Mouse (Mus musculus) forebrain, embryonic 11.5 days (tissue): ENCODE measurements around the gene St6galnac3. TPM values are rescaled to one million over a fixed set of nuclear protein-coding genes. Genes with fewer than 3 reads are reported as not detected.

Source experiments
- ATAC-seq: fragments of 200-750 bp; cut with Nextera tagmentation; replicated peaks from 2 replicates; pipeline ENCODE4 v1.8.0; 2017; ENCODE audit warnings: moderate TSS enrichment; ENCODE audit not compliant: low FRiP score
- DNase-seq: peaks from one replicate; pipeline ENCODE4 v3.0.0-alpha.2; 2017; ENCODE audit warnings: low spot score
- H3K27ac ChIP-seq: fragments of 300-500 bp; sonication (generic); 2 replicates; pipeline ENCODE4 v1.5.1; 2014; ENCODE audit warnings: low read depth, low read length
- H3K27me3 ChIP-seq: fragments of 300-500 bp; sonication (generic); 2 replicates; pipeline ENCODE4 v1.6.1; 2014; ENCODE audit warnings: mild to moderate bottlenecking, low read length, mixed read lengths; ENCODE audit not compliant: control insufficient read depth, insufficient read depth
- H3K36me3 ChIP-seq: fragments of 300-500 bp; sonication (generic); 2 replicates; pipeline ENCODE4 v1.6.1; 2014; ENCODE audit warnings: mild to moderate bottlenecking, low read length, moderate library complexity, mixed read lengths; ENCODE audit not compliant: control insufficient read depth, insufficient read depth
- H3K4me1 ChIP-seq: fragments of 300-500 bp; sonication (generic); replicated peaks from 2 replicates; pipeline ENCODE4 v1.6.1; 2014; ENCODE audit warnings: low read length, mixed read lengths; ENCODE audit not compliant: control insufficient read depth, insufficient read depth
- H3K4me2 ChIP-seq: fragments of 300-500 bp; sonication (generic); 2 replicates; pipeline ENCODE4 v1.6.1; 2014; ENCODE audit warnings: low read depth, mild to moderate bottlenecking, low read length, moderate library complexity, mixed read lengths; ENCODE audit not compliant: severe bottlenecking
- H3K4me3 ChIP-seq: fragments of 300-500 bp; sonication (generic); 2 replicates; pipeline ENCODE4 v1.5.1; 2014; ENCODE audit warnings: low read depth, low read length
- H3K9ac ChIP-seq: fragments of 300-500 bp; sonication (generic); 2 replicates; pipeline ENCODE4 v1.6.1; 2014; ENCODE audit warnings: low read length
- H3K9me3 ChIP-seq: fragments of 300-500 bp; sonication (generic); 2 replicates; pipeline ENCODE4 v1.6.1; 2016; ENCODE audit warnings: low read length, mixed read lengths; ENCODE audit not compliant: control insufficient read depth
- WGBS: fragments of 180-500 bp; shearing (Covaris S2); extraction: QIAGEN DNeasy Blood & Tissue Kit; methylation state at CpG from one replicate; pipeline ENCODE4 v1.1.7; 2014; 5-methylcytosine and 5-hydroxymethylcytosine counted together
- polyA plus RNA-seq: library from polyadenylated mRNA; unstranded; fragments of >200 nt; fragmentation: Nextera tagmentation; extraction: Ambion mirVana; gene quantifications from 2 replicates; pipeline ENCODE4 v1.2.1, GENCODE M21; 2014

The St6galnac3 gene
- polyA plus RNA-seq, 1 experiment from 2014 or later, result 38.0 TPM

DNA sequence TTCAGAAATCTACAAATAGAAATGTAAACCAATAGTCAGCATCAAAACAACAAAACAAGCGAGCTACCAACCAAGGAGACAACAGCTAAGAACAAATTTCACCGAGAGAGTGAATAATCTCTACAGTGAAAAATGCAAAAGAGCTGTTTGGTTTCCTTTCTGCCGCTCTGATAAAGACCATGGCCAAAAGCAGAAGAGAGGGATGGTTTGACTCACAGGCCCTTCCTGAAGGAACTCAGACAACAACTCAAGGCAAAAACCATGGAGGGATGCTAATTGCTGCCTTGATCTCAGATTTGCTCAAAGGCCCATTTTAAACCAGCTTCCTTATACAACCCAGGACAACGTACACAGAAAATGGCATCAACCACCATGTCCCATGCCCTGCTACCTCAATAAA lies 437.4 kb downstream of the St6galnac3 start:
- DNase-seq (no peak), ATAC-seq (no peak)
- Histone ChIP-seq H3K27ac (no peak overlapping the region), H3K4me2 (no peak overlapping the region), H3K9me3 (no peaks in the 10 kb centered on the region), H3K36me3 (no peaks in the 10 kb centered on the region), H3K27me3 (no peaks in the 10 kb centered on the region; the same call in 1 of the 2 replicates), H3K4me3 (no peak overlapping the region), H3K9ac (no peak overlapping the region), H3K4me1 (no peaks in the 10 kb centered on the region)
- 91% methylated on average over 4 of the region's 4 CpGs for WGBS

DNA sequence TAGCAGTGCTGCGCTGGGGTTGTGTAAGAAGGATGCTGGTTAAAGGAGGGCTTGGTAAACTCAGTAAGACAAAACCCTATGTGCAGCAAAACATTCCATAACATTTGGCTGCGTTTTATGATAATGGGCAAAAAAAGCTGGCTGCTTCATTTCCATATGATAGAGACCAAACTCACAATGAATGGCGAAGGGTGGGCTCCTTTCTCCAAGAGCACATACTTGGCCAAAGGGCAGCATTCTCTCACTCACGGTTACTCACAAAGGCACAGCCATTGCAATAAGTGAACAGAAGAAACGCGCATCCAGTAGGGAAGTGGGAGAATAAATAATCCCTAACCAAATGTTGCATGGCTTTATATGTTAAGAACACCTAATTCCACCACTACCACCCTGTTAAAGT lies 437.9 kb downstream of the St6galnac3 start:
- Histone ChIP-seq H3K4me3 (no peak overlapping the region), H3K4me2 (no peak overlapping the region), H3K27ac (no peak overlapping the region), H3K9me3 (no peaks in the 10 kb centered on the region), H3K27me3 (no peaks in the 10 kb centered on the region; the same call in 1 of the 2 replicates), H3K9ac (no peak overlapping the region), H3K4me1 (no peaks in the 10 kb centered on the region), H3K36me3 (no peaks in the 10 kb centered on the region)
- 80% methylated on average over 6 of the region's 6 CpGs for WGBS
- DNase-seq (no peak), ATAC-seq (no peak)

DNA sequence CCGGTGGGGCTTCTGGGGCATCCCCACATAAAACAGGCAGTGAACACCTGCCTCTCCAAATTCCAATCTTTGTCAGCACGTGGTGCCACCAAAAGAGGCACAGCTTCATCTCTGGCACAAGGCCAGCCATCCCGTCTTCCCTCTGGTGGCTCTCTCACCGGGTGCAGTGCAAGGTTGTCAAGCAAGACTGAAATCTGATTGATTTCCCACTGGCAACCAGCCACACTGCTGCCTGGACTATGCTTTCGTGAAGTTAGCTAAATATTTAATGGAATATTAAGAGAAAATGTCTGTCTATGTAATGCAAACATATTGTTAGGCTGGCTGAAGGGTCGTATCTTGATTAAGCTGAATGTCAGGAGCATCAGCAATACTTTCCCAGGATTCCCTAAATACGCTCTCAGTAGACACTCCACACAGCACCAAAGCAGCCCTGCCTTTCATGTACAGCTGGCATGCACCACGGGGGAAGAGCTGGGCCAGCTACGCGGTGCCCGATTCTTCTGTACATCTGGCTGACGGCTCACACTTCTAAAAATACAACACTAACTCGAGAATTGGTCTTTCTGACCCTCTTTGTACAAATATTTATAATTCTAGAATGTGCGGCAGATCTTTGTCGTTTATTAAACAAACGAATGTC lies 442.7 kb downstream of the St6galnac3 start:
- peaks cover 8% of the 10 kb centered on the region for H3K27me3 ChIP-seq
- ATAC-seq (no peak), DNase-seq (no peak)
- 87% methylated on average over 16 of the region's 16 CpGs for WGBS
- H3K36me3 ChIP-seq, result no peaks in the 10 kb centered on the region
- H3K9ac ChIP-seq, result no peak overlapping the region
- no peak overlapping the region for H3K4me3 ChIP-seq
- no peak overlapping the region for H3K4me2 ChIP-seq
- H3K4me1 ChIP-seq, result peaks cover 6% of the 10 kb centered on the region; the same call in 1 of the 2 replicates
- H3K9me3 ChIP-seq, result no peaks in the 10 kb centered on the region
- H3K27ac ChIP-seq, result no peak overlapping the region

DNA sequence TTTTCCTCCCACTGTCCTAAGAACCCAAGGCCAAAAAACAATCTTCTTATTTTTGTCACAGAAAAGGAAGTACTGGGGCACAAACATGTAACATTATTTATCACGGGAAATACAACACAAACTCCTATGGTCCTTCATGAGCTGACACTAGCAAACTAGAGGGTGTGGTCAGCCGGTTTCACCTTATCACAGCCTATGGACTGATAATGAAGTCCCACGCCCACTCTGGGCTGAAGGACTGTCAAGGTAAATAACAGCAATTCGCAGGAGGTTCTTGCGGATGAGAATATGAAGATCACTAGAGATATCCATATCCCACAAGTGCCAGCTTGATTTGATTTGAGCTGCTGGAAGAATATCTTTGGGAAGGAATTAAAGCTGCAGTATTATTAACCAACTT lies 446.7 kb downstream of the St6galnac3 start:
- DNase-seq, result no peak
- H3K9ac ChIP-seq, result no peak overlapping the region
- ATAC-seq, result no peak
- no peak overlapping the region for H3K4me3 ChIP-seq
- peaks cover 12% of the 10 kb centered on the region; the same call in 1 of the 2 replicates for H3K9me3 ChIP-seq
- H3K27ac ChIP-seq, result no peak overlapping the region
- H3K36me3 ChIP-seq, result no peaks in the 10 kb centered on the region
- H3K4me1 ChIP-seq, result peaks cover 11% of the 10 kb centered on the region; the same call in 1 of the 2 replicates
- WGBS, result 91% methylated on average over 5 of the region's 5 CpGs
- H3K27me3 ChIP-seq, result peaks cover 11% of the 10 kb centered on the region
- H3K4me2 ChIP-seq, result no peak overlapping the region

DNA sequence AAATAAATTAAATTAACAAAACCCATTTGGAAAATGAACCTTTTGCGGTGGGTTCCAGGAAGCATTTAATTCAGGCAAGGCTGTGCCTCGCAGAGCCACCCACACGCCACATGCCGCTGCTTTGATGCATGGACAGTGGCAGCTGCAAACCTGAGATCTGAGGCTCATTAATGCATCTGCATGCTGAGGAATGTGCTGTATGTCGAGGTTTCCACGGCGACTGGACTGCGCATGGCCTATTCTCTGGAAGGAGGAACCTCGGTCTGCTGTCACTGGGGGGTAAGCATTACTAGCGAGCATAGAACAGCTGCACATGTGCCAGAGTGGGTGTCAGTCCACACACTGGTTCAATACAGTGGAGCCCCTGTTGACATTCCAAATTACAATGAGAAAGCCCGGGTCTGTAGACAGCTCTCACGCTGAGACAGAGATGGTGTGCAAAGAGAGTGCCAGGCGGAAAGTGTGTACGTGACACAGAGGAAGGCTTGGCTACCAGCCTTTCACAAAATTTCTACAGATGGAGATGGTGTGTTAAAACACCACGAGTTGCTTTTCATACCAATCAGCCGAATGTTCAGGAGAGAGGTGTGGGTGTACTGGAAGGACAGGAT lies 447.5 kb downstream of the St6galnac3 start:
- H3K36me3 ChIP-seq, result no peaks in the 10 kb centered on the region
- H3K9ac ChIP-seq, result no peak overlapping the region
- peaks cover 11% of the 10 kb centered on the region for H3K27me3 ChIP-seq
- DNase-seq (peak; percentile 78), ATAC-seq (peak; percentile 91)
- H3K9me3 ChIP-seq, result peaks cover 13% of the 10 kb centered on the region; the same call in 1 of the 2 replicates
- 11% methylated on average over 16 of the region's 16 CpGs for WGBS
- H3K4me2 ChIP-seq, result peak overlapping the region; percentile 36; the same call in 1 of the 2 replicates
- H3K4me1 ChIP-seq, result peaks cover 11% of the 10 kb centered on the region; the same call in 1 of the 2 replicates
- peak overlapping the region; percentile 8; the same call in 1 of the 2 replicates for H3K27ac ChIP-seq
- H3K4me3 ChIP-seq, result no peak overlapping the region

DNA sequence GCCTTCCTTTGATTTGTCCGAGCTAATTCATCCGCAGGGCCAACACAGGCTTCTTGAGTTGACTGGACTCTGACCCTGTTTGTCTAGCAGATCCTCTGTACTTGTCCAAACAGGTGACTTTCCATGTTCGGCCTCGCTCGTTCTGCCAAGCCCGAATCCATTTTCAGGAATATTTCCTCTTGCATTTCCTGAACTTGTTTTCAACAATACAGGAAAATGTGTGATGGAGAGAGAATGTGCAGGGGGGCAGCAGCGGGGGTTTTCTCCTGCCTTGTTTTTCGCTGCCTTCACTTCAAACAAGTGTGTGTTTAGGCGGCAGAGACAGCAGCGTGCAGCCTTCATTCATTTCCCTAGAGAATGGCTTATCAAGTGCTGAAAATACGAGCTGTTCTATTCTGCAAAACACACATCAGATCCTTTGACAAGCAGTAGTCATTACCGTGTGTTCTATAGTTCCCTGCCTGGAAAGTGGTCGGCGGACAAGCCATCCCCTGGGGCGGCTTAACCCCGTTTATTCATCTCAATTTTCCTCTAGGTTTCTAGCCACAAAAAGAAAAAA lies 448.1 kb downstream of the St6galnac3 start:
- no peak for DNase-seq
- peak; percentile 82 for ATAC-seq
- Histone ChIP-seq H3K4me1 (peaks cover 11% of the 10 kb centered on the region; the same call in 1 of the 2 replicates), H3K9me3 (peaks cover 13% of the 10 kb centered on the region; the same call in 1 of the 2 replicates), H3K36me3 (no peaks in the 10 kb centered on the region), H3K4me3 (no peak overlapping the region), H3K27me3 (peaks cover 11% of the 10 kb centered on the region), H3K9ac (no peak overlapping the region), H3K27ac (peak overlapping the region; percentile 8; the same call in 1 of the 2 replicates), H3K4me2 (peak overlapping the region; percentile 36; the same call in 1 of the 2 replicates)
- WGBS, result 23% methylated on average over 16 of the region's 16 CpGs

DNA sequence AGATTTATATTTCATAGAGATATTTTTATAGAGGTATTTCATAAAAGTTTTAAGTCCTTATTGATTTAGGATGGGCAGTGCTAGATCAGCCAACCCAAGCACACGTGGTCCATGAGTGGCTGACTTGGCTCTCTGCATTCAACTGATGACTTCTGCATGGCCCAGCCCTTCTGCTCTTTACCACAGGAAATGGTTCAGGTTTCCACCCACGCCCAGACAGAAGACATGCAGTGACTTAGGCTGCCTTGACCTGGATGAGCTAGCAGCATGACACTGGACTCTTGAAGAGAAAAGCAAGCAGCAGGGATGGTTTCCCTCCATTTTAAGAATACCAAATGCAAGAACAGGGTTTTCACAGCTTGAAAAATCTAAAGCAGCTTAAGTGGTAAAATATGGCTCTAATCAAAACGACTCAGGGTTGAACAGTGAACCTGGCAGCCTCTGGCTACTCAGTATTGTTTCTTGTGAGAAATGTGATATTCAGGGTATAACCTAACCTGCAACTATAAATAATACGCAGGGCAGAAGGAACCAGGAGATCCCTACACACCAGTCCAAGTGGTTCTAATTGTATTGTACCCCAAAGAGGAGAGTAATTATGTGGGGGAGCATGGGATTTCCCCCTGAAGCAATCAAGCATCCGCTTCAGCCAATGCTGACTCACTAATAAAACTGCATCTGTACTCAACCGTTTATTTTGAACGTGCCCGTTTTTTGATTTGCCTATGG lies 448.7 kb downstream of the St6galnac3 start:
- Histone ChIP-seq H3K36me3 (no peaks in the 10 kb centered on the region), H3K4me2 (peak overlapping the region; percentile 5; the same call in 1 of the 2 replicates), H3K4me3 (no peak overlapping the region), H3K27me3 (peaks cover 11% of the 10 kb centered on the region), H3K27ac (no peak overlapping the region), H3K9ac (no peak overlapping the region), H3K9me3 (peaks cover 13% of the 10 kb centered on the region; the same call in 1 of the 2 replicates), H3K4me1 (peaks cover 11% of the 10 kb centered on the region; the same call in 1 of the 2 replicates)
- DNase-seq, result no peak
- 0 out of 2 replicates have a peak, but pooled peaks have one; percentile 6 for ATAC-seq
- WGBS, result 61% methylated on average over 8 of the region's 8 CpGs

DNA sequence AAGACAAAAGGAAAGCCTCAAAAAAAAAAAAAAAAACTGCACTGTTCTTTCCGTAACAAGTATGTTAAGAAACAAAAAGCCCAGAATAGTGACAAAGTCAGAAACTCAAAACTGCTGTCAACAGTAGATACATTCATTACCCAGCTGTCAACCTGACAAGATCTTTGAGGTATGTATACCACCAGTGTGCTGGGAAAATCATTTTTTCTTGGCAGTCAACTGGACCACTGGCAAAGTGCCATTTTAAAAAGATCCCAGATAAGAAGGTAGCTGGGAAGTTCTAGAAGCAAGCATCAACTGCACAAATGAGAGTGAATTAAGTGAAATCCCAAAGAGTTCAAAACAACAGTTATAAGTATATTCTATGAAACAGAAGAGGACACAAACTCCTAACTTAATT lies 452.7 kb downstream of the St6galnac3 start:
- DNase-seq (no peak), ATAC-seq (no peak)
- 96% methylated on average over 1 of the region's 1 CpGs for whole genome bisulfite sequencing
- H3K4me1 ChIP-seq, result peaks cover 5% of the 10 kb centered on the region; the same call in 1 of the 2 replicates
- H3K9ac ChIP-seq, result no peak overlapping the region
- H3K36me3 ChIP-seq, result no peaks in the 10 kb centered on the region
- H3K4me2 ChIP-seq, result no peak overlapping the region
- H3K27ac ChIP-seq, result no peak overlapping the region
- H3K9me3 ChIP-seq, result peaks cover 13% of the 10 kb centered on the region; the same call in 1 of the 2 replicates
- no peak overlapping the region for H3K4me3 ChIP-seq
- H3K27me3 ChIP-seq, result peaks cover 3% of the 10 kb centered on the region; the same call in 1 of the 2 replicates
